Mouse (Mus musculus) adrenal gland, postnatal 0 days (tissue): ENCODE data around the gene Fbxw28. TPM values are rescaled to one million over a fixed set of nuclear protein-coding genes. Genes with fewer than 3 reads are reported as not detected.

Experiments used
- polyA plus RNA-seq: library from polyadenylated mRNA; unstranded; fragments of >200 nt; fragmentation: Nextera tagmentation; extraction: Ambion mirVana; gene quantifications from 2 replicates; pipeline ENCODE4 v1.2.1, GENCODE M21; 2015

Gene Fbxw28
- not detected in 2 replicates for polyA plus RNA-seq

GRCm38 (mm10) chr9:109339559-109339958 lies at the start of gene Fbxw28:
Gene Fbxw28 (minus strand): TSS chr9:109339659.

GRCm38 (mm10) chr9:109287576-109287975 lies 51.9 kb downstream of the Fbxw28 start, which contains the start of gene Fbxw14:
Gene Fbxw14 (minus strand): TSS chr9:109287676.

Other genes starting within 250 kb of the Fbxw28 start
- gene Plxnb1, start 244.3 kb downstream of the Fbxw28 start, polyA plus RNA-seq, result 7.9 and 14.1 TPM in 2 replicates
- 0.18 TPM in 1 of 2 replicates, not detected in the other for gene Fbxw21, start 177.6 kb downstream of the Fbxw28 start, polyA plus RNA-seq
- gene Fbxw13, start 143.7 kb downstream of the Fbxw28 start, polyA plus RNA-seq, result not detected in 2 replicates
- gene Fbxw20, start 104.9 kb downstream of the Fbxw28 start, polyA plus RNA-seq, result not detected in 2 replicates
- not detected in 2 replicates for gene Fbxw14, start 52.0 kb downstream of the Fbxw28 start, polyA plus RNA-seq
- not detected in 2 replicates for gene Fbxw22, start 64.6 kb upstream of the Fbxw28 start, polyA plus RNA-seq
- not detected in 2 replicates for gene Fbxw16, start 109.5 kb upstream of the Fbxw28 start, polyA plus RNA-seq
- gene Fbxw19, start 156.2 kb upstream of the Fbxw28 start, polyA plus RNA-seq, result not detected in 2 replicates
- gene Fbxw15, start 228.6 kb upstream of the Fbxw28 start, polyA plus RNA-seq, result not detected in 2 replicates